Mouse (Mus musculus): ENCODE data around the gene Cops4.

- TF ChIP-seq CTCF (IDR thresholded peaks at IDR 0.05) (no peak), EP300 (IDR thresholded peaks at IDR 0.05) (no peak)
Measured at GRCm38 (mm10) chr5:100498436-100499180, 19.5 kb upstream of the Cops4 start.

All from lung, postnatal 0 days (tissue).